Mouse (Mus musculus) intestine, embryonic 15.5 days (tissue): ENCODE data around the gene Rnf215. TPM values are rescaled to one million over a fixed set of nuclear protein-coding genes. Genes with fewer than 3 reads are reported as not detected.
"Not testable (repeated sequence)": the region's sequence is repeated elsewhere in the genome, so short reads cannot be mapped to it uniquely, and the experiment has no call there.

Experiments
- ATAC-seq: fragments of 200-750 bp; cut with Nextera tagmentation; 2 replicates; pipeline ENCODE4 v1.8.0; 2017; ENCODE audit warnings: moderate TSS enrichment, moderate library complexity
- H3K27ac ChIP-seq: fragments of 300-500 bp; sonication (generic); 2 replicates; pipeline ENCODE4 v1.5.1; 2015; ENCODE audit warnings: mild to moderate bottlenecking, inconsistent platforms
- H3K27me3 ChIP-seq: fragments of 300-500 bp; sonication (generic); replicated peaks from 2 replicates; pipeline ENCODE4 v1.6.1; 2015; ENCODE audit warnings: inconsistent platforms
- H3K36me3 ChIP-seq: fragments of 300-500 bp; sonication (generic); 2 replicates; pipeline ENCODE4 v1.6.1; 2015; ENCODE audit warnings: inconsistent platforms
- H3K4me1 ChIP-seq: fragments of 300-500 bp; sonication (generic); replicated peaks from 2 replicates; pipeline ENCODE4 v1.6.1; 2015; ENCODE audit warnings: inconsistent platforms
- H3K4me2 ChIP-seq: fragments of 300-500 bp; sonication (generic); replicated peaks from 2 replicates; pipeline ENCODE4 v1.6.1; 2015; ENCODE audit warnings: mild to moderate bottlenecking, inconsistent platforms
- H3K4me3 ChIP-seq: fragments of 300-500 bp; sonication (generic); replicated peaks from 2 replicates; pipeline ENCODE4 v1.5.1; 2015; ENCODE audit warnings: inconsistent platforms
- H3K9ac ChIP-seq: fragments of 300-500 bp; sonication (generic); 2 replicates; pipeline ENCODE4 v1.6.1; 2015; ENCODE audit warnings: inconsistent platforms
- H3K9me3 ChIP-seq: fragments of 300-500 bp; sonication (generic); 2 replicates; pipeline ENCODE4 v1.6.1; 2016; ENCODE audit warnings: inconsistent platforms
- WGBS: fragments of 180-500 bp; shearing (Covaris S2); methylation state at CpG from one replicate; pipeline ENCODE4 v1.1.7; 2015; 5-methylcytosine and 5-hydroxymethylcytosine counted together
- polyA plus RNA-seq: library from polyadenylated mRNA; unstranded; fragments of >200 nt; fragmentation: Nextera tagmentation; extraction: Ambion mirVana; gene quantifications from 2 replicates; pipeline ENCODE4 v1.2.1, GENCODE M21; 2015

The Rnf215 gene
- polyA plus RNA-seq, 1 experiment from 2014 or later, result 20.2 TPM

GRCm38 (mm10) chr11:4098816-4099215 lies 36.2 kb upstream of the Rnf215 start:
- Histone ChIP-seq H3K9ac (no peak overlapping the region), H3K4me1 (peaks cover 19% of the 10 kb centered on the region), H3K27ac (no peak overlapping the region), H3K36me3 (no peaks in the 10 kb centered on the region), H3K27me3 (no peaks in the 10 kb centered on the region; the same call in 1 of the 2 replicates), H3K9me3 (no peaks in the 10 kb centered on the region), H3K4me3 (no peak overlapping the region), H3K4me2 (no peak overlapping the region)
- WGBS, result 77% methylated on average over 7 of the region's 7 CpGs
- no peak for ATAC-seq

DNA sequence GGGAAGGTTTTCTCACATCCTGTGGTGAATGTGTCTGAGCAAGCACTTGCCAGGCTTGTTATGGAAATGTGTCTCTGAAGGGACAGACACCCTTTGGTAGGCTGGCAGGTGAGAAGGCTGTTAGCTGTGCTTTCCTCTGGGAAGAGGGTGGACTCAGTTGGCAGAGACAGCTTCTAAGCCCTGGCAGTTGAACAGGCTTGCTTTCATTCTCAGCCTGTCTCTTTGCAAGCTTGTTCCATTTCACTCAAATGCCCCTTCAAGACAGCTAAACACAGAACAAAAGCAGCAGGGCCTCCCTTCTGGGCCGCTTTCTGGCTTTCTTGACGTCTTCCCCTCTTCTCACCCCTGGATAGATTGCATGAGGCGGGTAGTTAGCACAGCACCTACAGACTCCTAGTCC lies 35.6 kb upstream of the Rnf215 start:
- WGBS, result 68% methylated on average over 3 of the region's 3 CpGs
- ATAC-seq, result no peak
- H3K9ac ChIP-seq, result no peak overlapping the region

GRCm38 (mm10) chr11:4101851-4102250 lies 33.2 kb upstream of the Rnf215 start:
- 84% methylated on average over 5 of the region's 5 CpGs for WGBS
- ATAC-seq, result no peak
- no peak overlapping the region for H3K4me3 ChIP-seq

More for the DNA sequence above, 35.6 kb upstream of the Rnf215 start:
- no peaks in the 10 kb centered on the region for H3K9me3 ChIP-seq
- H3K4me1 ChIP-seq, result peaks cover 14% of the 10 kb centered on the region
- H3K36me3 ChIP-seq, result no peaks in the 10 kb centered on the region
- no peak overlapping the region for H3K27ac ChIP-seq
- no peak overlapping the region for H3K4me3 ChIP-seq
- H3K27me3 ChIP-seq, result no peaks in the 10 kb centered on the region; the same call in 1 of the 2 replicates
- H3K4me2 ChIP-seq, result no peak overlapping the region

GRCm38 (mm10) chr11:4103522-4103921 lies 31.5 kb upstream of the Rnf215 start:
- no peak overlapping the region for H3K27ac ChIP-seq
- H3K27me3 ChIP-seq, result no peaks in the 10 kb centered on the region; the same call in 1 of the 2 replicates
- no peak overlapping the region for H3K4me3 ChIP-seq
- WGBS, result 71% methylated on average over 14 of the region's 14 CpGs
- H3K36me3 ChIP-seq, result no peaks in the 10 kb centered on the region
- no peak overlapping the region for H3K9ac ChIP-seq
- no peak for ATAC-seq
- H3K9me3 ChIP-seq, result no peaks in the 10 kb centered on the region
- no peak overlapping the region for H3K4me2 ChIP-seq
- no peaks in the 10 kb centered on the region for H3K4me1 ChIP-seq

More at GRCm38 (mm10) chr11:4101851-4102250, 33.2 kb upstream of the Rnf215 start:
- H3K9ac ChIP-seq, result no peak overlapping the region
- no peaks in the 10 kb centered on the region for H3K36me3 ChIP-seq
- no peaks in the 10 kb centered on the region for H3K9me3 ChIP-seq
- no peaks in the 10 kb centered on the region; the same call in 1 of the 2 replicates for H3K27me3 ChIP-seq
- no peak overlapping the region for H3K4me2 ChIP-seq
- no peak overlapping the region for H3K27ac ChIP-seq
- H3K4me1 ChIP-seq, result peaks cover 5% of the 10 kb centered on the region

GRCm38 (mm10) chr11:4104989-4105388 lies 30.0 kb upstream of the Rnf215 start:
- no peak overlapping the region for H3K4me3 ChIP-seq
- no peaks in the 10 kb centered on the region for H3K27me3 ChIP-seq
- no peak overlapping the region for H3K27ac ChIP-seq
- no peaks in the 10 kb centered on the region for H3K9me3 ChIP-seq
- 83% methylated on average over 5 of the region's 5 CpGs for WGBS
- no peak for ATAC-seq
- no peak overlapping the region for H3K9ac ChIP-seq
- no peaks in the 10 kb centered on the region for H3K36me3 ChIP-seq
- H3K4me1 ChIP-seq, result no peaks in the 10 kb centered on the region
- H3K4me2 ChIP-seq, result no peak overlapping the region

GRCm38 (mm10) chr11:4105444-4105843 lies 29.6 kb upstream of the Rnf215 start:
- no peak for ATAC-seq
- Histone ChIP-seq H3K27ac (no peak overlapping the region), H3K9ac (no peak overlapping the region), H3K9me3 (no peaks in the 10 kb centered on the region), H3K4me3 (no peak overlapping the region), H3K4me1 (no peaks in the 10 kb centered on the region), H3K27me3 (no peaks in the 10 kb centered on the region), H3K36me3 (no peaks in the 10 kb centered on the region), H3K4me2 (no peak overlapping the region)
- 38% methylated on average over 6 of the region's 6 CpGs for WGBS

DNA sequence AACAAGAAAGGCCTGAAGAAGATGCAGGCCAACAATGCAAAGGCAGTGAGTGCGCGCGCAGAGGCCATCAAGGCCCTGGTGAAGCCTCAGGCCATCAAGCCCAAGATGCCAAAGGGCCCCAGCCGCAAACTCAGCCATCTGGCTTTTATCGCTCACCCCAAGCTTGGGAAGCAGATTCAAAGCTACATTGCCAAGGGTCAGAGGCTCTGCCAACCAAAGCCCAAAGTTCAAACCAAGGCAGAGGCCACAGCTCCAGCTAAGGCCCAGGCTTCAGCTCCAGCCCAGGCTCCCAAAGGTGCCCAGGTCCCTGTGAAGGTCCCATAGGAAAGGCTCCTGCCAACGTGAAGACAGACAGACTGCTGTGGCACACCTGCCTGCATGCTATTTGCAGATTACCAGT lies 27.1 kb upstream of the Rnf215 start:
- H3K27ac ChIP-seq, H3K9me3 ChIP-seq, H3K4me1 ChIP-seq, H3K36me3 ChIP-seq, H3K9ac ChIP-seq, H3K27me3 ChIP-seq, H3K4me2 ChIP-seq, H3K4me3 ChIP-seq, ATAC-seq: not testable (repeated sequence)
- WGBS, result 92% methylated on average over 6 of the region's 6 CpGs

GRCm38 (mm10) chr11:4108691-4109090 lies 26.3 kb upstream of the Rnf215 start:
- H3K36me3 ChIP-seq, result no peaks in the 10 kb centered on the region
- H3K9ac ChIP-seq, result no peak overlapping the region
- no peaks in the 10 kb centered on the region for H3K4me1 ChIP-seq
- H3K4me3 ChIP-seq, result no peak overlapping the region
- no peaks in the 10 kb centered on the region for H3K9me3 ChIP-seq
- no peaks in the 10 kb centered on the region for H3K27me3 ChIP-seq
- H3K27ac ChIP-seq, result no peak overlapping the region
- no peak overlapping the region for H3K4me2 ChIP-seq
- WGBS, result 77% methylated on average over 7 of the region's 7 CpGs
- no peak for ATAC-seq

DNA sequence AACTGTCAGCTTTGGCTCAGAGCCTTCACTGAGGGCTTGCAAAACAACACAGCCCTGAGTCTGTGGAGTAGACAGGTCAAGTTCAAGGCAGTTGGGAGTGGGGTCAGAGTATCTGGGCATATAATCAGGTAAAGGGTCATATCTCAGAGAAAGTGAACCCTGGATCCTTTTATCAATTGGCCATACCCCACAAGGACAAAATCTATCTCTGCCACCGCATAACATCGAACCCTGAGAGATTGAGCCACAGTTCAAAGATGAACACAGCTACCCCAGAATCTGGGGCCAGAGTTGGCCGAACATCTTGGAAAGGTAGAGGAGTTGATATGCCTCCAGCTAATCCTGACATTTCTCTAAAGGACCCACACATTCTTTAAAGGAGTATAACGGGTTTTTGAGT lies 23.0 kb upstream of the Rnf215 start:
- Histone ChIP-seq H3K4me1 (0 out of 2 replicates have a peak, but pooled peaks cover 2% of the 10 kb centered on the region), H3K27me3 (peaks cover 2% of the 10 kb centered on the region), H3K27ac (no peak overlapping the region), H3K9me3 (no peaks in the 10 kb centered on the region), H3K36me3 (no peaks in the 10 kb centered on the region), H3K4me3 (no peak overlapping the region), H3K4me2 (no peak overlapping the region), H3K9ac (no peak overlapping the region)
- WGBS, result 88% methylated on average over 4 of the region's 4 CpGs
- no peak for ATAC-seq

GRCm38 (mm10) chr11:4112861-4113260 lies 22.1 kb upstream of the Rnf215 start:
- Histone ChIP-seq H3K27me3 (peaks cover 9% of the 10 kb centered on the region), H3K9ac (no peak overlapping the region), H3K27ac (no peak overlapping the region), H3K4me3 (no peak overlapping the region), H3K4me2 (no peak overlapping the region), H3K36me3 (no peaks in the 10 kb centered on the region), H3K9me3 (no peaks in the 10 kb centered on the region), H3K4me1 (peaks cover 8% of the 10 kb centered on the region)
- no peak for ATAC-seq
- 67% methylated on average over 6 of the region's 6 CpGs for WGBS

- no peak overlapping the region for H3K9ac ChIP-seq
- no peak overlapping the region for H3K4me3 ChIP-seq
- WGBS, result 82% methylated on average over 4 of the region's 4 CpGs
- no peak overlapping the region for H3K4me2 ChIP-seq
- H3K27ac ChIP-seq, result no peak overlapping the region
- no peaks in the 10 kb centered on the region for H3K9me3 ChIP-seq
- H3K36me3 ChIP-seq, result no peaks in the 10 kb centered on the region
- H3K27me3 ChIP-seq, result peaks cover 14% of the 10 kb centered on the region
- ATAC-seq, result no peak
- H3K4me1 ChIP-seq, result peaks cover 15% of the 10 kb centered on the region
These were observed 21.5 kb upstream of the Rnf215 start for GRCm38 (mm10) chr11:4113496-4113895.

GRCm38 (mm10) chr11:4113970-4114369 lies 21.0 kb upstream of the Rnf215 start:
- 77% methylated on average over 6 of the region's 6 CpGs for WGBS
- H3K27me3 ChIP-seq, result peaks cover 14% of the 10 kb centered on the region
- H3K9ac ChIP-seq, result no peak overlapping the region

GRCm38 (mm10) chr11:4114541-4114940 lies 20.5 kb upstream of the Rnf215 start:
- H3K4me3 ChIP-seq, H3K27ac ChIP-seq, H3K9ac ChIP-seq, H3K4me2 ChIP-seq, H3K9me3 ChIP-seq, ATAC-seq, H3K36me3 ChIP-seq: not testable (repeated sequence)
- Histone ChIP-seq H3K4me1 (peaks cover 19% of the 10 kb centered on the region), H3K27me3 (peaks cover 14% of the 10 kb centered on the region)
- 82% methylated on average over 6 of the region's 6 CpGs for WGBS

More at GRCm38 (mm10) chr11:4113970-4114369, 21.0 kb upstream of the Rnf215 start:
- no peak overlapping the region for H3K4me3 ChIP-seq
- no peak overlapping the region for H3K4me2 ChIP-seq
- peaks cover 19% of the 10 kb centered on the region for H3K4me1 ChIP-seq
- no peaks in the 10 kb centered on the region for H3K9me3 ChIP-seq
- no peak overlapping the region for H3K27ac ChIP-seq
- H3K36me3 ChIP-seq, result no peaks in the 10 kb centered on the region
- ATAC-seq, result no peak
